Mouse (Mus musculus) erythroblast, embryonic 14.5 days (primary cell): ENCODE data around the gene Arap2.

Experiments used
- GATA1 ChIP-seq: IDR thresholded peaks from 2 replicates; pipeline ENCODE4 v1.6.1; 2012; ENCODE audit warnings: low read length, inconsistent platforms, mixed read lengths
- TAL1 ChIP-seq: IDR thresholded peaks from 3 replicates; pipeline ENCODE4 v1.6.1; 2012; ENCODE audit warnings: low read length, inconsistent platforms, mixed read lengths

DNA sequence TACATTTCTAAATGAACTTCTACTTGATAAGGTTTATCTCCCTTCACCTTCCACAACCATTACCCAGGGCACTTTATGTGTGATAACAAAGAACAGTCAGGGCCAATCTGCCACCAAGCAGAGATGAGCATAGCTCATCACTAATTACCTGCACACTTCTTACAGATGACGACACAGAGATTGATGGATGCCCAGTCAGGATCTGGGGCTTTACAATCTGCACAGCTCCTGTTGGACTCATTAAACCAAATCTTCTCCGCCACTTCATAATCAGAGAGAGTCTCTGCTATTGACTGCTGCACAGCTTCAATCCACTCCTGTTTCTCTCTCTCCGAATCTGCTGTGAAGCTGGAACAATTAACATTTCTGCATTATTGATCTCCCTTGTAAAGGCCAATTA is 82.8 kb downstream of the Arap2 start:
- TF ChIP-seq GATA1 (no peak), TAL1 (no peak)
